Mouse (Mus musculus) midbrain, embryonic 16.5 days (tissue): ENCODE results near the gene Dpf2. TPM values are rescaled to one million over a fixed set of nuclear protein-coding genes. Genes with fewer than 3 reads are reported as not detected.

Experiments used
- ATAC-seq: fragments of 200-750 bp; cut with Nextera tagmentation; 2 replicates; pipeline ENCODE4 v1.8.0; 2017; ENCODE audit warnings: moderate TSS enrichment
- H3K27ac ChIP-seq: fragments of 300-500 bp; sonication (generic); 2 replicates; pipeline ENCODE4 v1.5.1; 2014; ENCODE audit warnings: mild to moderate bottlenecking, low read length, mixed read lengths
- H3K27me3 ChIP-seq: fragments of 300-500 bp; sonication (generic); 2 replicates; pipeline ENCODE4 v1.6.1; 2014; ENCODE audit warnings: low read depth, low read length, mixed read lengths; ENCODE audit not compliant: control insufficient read depth, insufficient read depth
- H3K36me3 ChIP-seq: fragments of 300-500 bp; sonication (generic); 2 replicates; pipeline ENCODE4 v1.6.1; 2014; ENCODE audit warnings: mild to moderate bottlenecking, low read length, moderate library complexity, mixed read lengths; ENCODE audit not compliant: control insufficient read depth, insufficient read depth
- H3K4me1 ChIP-seq: fragments of 300-500 bp; sonication (generic); 2 replicates; pipeline ENCODE4 v1.6.1; 2014; ENCODE audit warnings: mild to moderate bottlenecking, low read length, mixed read lengths; ENCODE audit not compliant: control insufficient read depth, insufficient read depth
- H3K4me2 ChIP-seq: fragments of 300-500 bp; sonication (generic); 2 replicates; pipeline ENCODE4 v1.6.1; 2014; ENCODE audit warnings: mild to moderate bottlenecking, low read length, mixed read lengths
- H3K4me3 ChIP-seq: fragments of 300-500 bp; sonication (generic); 2 replicates; pipeline ENCODE4 v1.5.1; 2014; ENCODE audit warnings: low read depth, mild to moderate bottlenecking, low read length, moderate library complexity, mixed read lengths
- H3K9ac ChIP-seq: fragments of 300-500 bp; sonication (generic); 2 replicates; pipeline ENCODE4 v1.6.1; 2014; ENCODE audit warnings: low read depth, low read length, mixed read lengths
- H3K9me3 ChIP-seq: fragments of 300-500 bp; sonication (generic); replicated peaks from 2 replicates; pipeline ENCODE4 v1.6.1; 2014; ENCODE audit warnings: mild to moderate bottlenecking, low read length, mixed read lengths; ENCODE audit not compliant: control insufficient read depth, poor library complexity, severe bottlenecking
- WGBS: fragments of 180-500 bp; shearing (Covaris S2); extraction: QIAGEN DNeasy Blood & Tissue Kit; methylation state at CpG from one replicate; pipeline ENCODE4 v1.1.7; 2014; 5-methylcytosine and 5-hydroxymethylcytosine counted together
- polyA plus RNA-seq: library from polyadenylated mRNA; unstranded; fragments of >200 nt; fragmentation: Nextera tagmentation; extraction: Ambion mirVana; gene quantifications from 2 replicates; pipeline ENCODE4 v1.2.1, GENCODE M21; 2015

Gene Dpf2
- polyA plus RNA-seq, 1 experiment from 2014 or later: 105 TPM

- ATAC-seq: no peak
- no peak overlapping the region for H3K27ac ChIP-seq
These were observed 41.5 kb downstream of the Dpf2 start for GRCm38 (mm10) chr19:5871273-5871672.

GRCm38 (mm10) chr19:5868096-5868495, 44.7 kb downstream of the Dpf2 start:
- no peak for ATAC-seq
- no peak overlapping the region for H3K27ac ChIP-seq
- peaks cover 17% of the 10 kb centered on the region for H3K36me3 ChIP-seq
- no peak overlapping the region for H3K9ac ChIP-seq
- no peak overlapping the region for H3K4me3 ChIP-seq
- no peak overlapping the region for H3K4me2 ChIP-seq
- no peaks in the 10 kb centered on the region for H3K9me3 ChIP-seq
- 87% methylated on average over 6 of the region's 6 CpGs for WGBS
- H3K4me1 ChIP-seq: 0 out of 2 replicates have a peak, but pooled peaks cover 2% of the 10 kb centered on the region
- H3K27me3 ChIP-seq: no peaks in the 10 kb centered on the region

More at GRCm38 (mm10) chr19:5871273-5871672, 41.5 kb downstream of the Dpf2 start:
- Histone ChIP-seq H3K4me3 (no peak overlapping the region), H3K4me2 (no peak overlapping the region), H3K36me3 (0 out of 2 replicates have a peak, but pooled peaks cover 2% of the 10 kb centered on the region), H3K9ac (0 out of 2 replicates have a peak overlapping the region, but pooled peaks have one; percentile 14), H3K27me3 (no peaks in the 10 kb centered on the region), H3K9me3 (no peaks in the 10 kb centered on the region), H3K4me1 (peaks cover 14% of the 10 kb centered on the region)
- 9% methylated on average over 6 of the region's 7 CpGs for WGBS

- Histone ChIP-seq H3K36me3 (peaks cover 38% of the 10 kb centered on the region), H3K9me3 (no peaks in the 10 kb centered on the region), H3K27me3 (no peaks in the 10 kb centered on the region), H3K4me2 (no peak overlapping the region), H3K4me1 (no peaks in the 10 kb centered on the region), H3K4me3 (no peak overlapping the region), H3K9ac (no peak overlapping the region), H3K27ac (no peak overlapping the region)
- 95% methylated on average over 20 of the region's 20 CpGs for WGBS
- no peak for ATAC-seq
These were observed 48.0 kb downstream of the Dpf2 start for GRCm38 (mm10) chr19:5864710-5865398.

GRCm38 (mm10) chr19:5863776-5864175, 49.0 kb downstream of the Dpf2 start:
- Histone ChIP-seq H3K27ac (no peak overlapping the region), H3K36me3 (peaks cover 42% of the 10 kb centered on the region), H3K27me3 (no peaks in the 10 kb centered on the region), H3K9ac (no peak overlapping the region), H3K4me2 (no peak overlapping the region), H3K4me3 (no peak overlapping the region), H3K4me1 (no peaks in the 10 kb centered on the region), H3K9me3 (no peaks in the 10 kb centered on the region)
- no peak for ATAC-seq
- WGBS: 96% methylated on average over 5 of the region's 5 CpGs

GRCm38 (mm10) chr19:5862335-5863085, 50.3 kb downstream of the Dpf2 start:
- H3K4me3 ChIP-seq: no peak overlapping the region
- 97% methylated on average over 14 of the region's 14 CpGs for WGBS
- no peaks in the 10 kb centered on the region for H3K4me1 ChIP-seq
- H3K36me3 ChIP-seq: peaks cover 43% of the 10 kb centered on the region
- H3K9me3 ChIP-seq: no peaks in the 10 kb centered on the region
- H3K4me2 ChIP-seq: no peak overlapping the region
- H3K9ac ChIP-seq: no peak overlapping the region
- H3K27me3 ChIP-seq: no peaks in the 10 kb centered on the region
- ATAC-seq: no peak
- no peak overlapping the region for H3K27ac ChIP-seq

GRCm38 (mm10) chr19:5856604-5857003, 56.2 kb downstream of the Dpf2 start:
- H3K4me3 ChIP-seq: no peak overlapping the region
- H3K27ac ChIP-seq: no peak overlapping the region
- peaks cover 19% of the 10 kb centered on the region for H3K36me3 ChIP-seq
- no peaks in the 10 kb centered on the region for H3K27me3 ChIP-seq
- no peak overlapping the region for H3K9ac ChIP-seq
- H3K4me1 ChIP-seq: 0 out of 2 replicates have a peak, but pooled peaks cover under 1% of the 10 kb centered on the region
- WGBS: 81% methylated on average over 9 of the region's 9 CpGs
- no peak overlapping the region for H3K4me2 ChIP-seq
- H3K9me3 ChIP-seq: no peaks in the 10 kb centered on the region
- no peak for ATAC-seq

- ATAC-seq: no peak
- no peak overlapping the region for H3K4me2 ChIP-seq
- no peaks in the 10 kb centered on the region for H3K9me3 ChIP-seq
- peaks cover 30% of the 10 kb centered on the region for H3K4me1 ChIP-seq
- 87% methylated on average over 12 of the region's 12 CpGs for WGBS
- H3K4me3 ChIP-seq: no peak overlapping the region
- no peak overlapping the region for H3K27ac ChIP-seq
- H3K27me3 ChIP-seq: no peaks in the 10 kb centered on the region
- H3K36me3 ChIP-seq: peaks cover 4% of the 10 kb centered on the region; the same call in 1 of the 2 replicates
- H3K9ac ChIP-seq: peak overlapping the region; percentile 10; the same call in 1 of the 2 replicates
These were observed 60.6 kb downstream of the Dpf2 start for GRCm38 (mm10) chr19:5852035-5852722.

- WGBS: 74% methylated on average over 5 of the region's 5 CpGs
- no peak overlapping the region; the same call in 1 of the 2 replicates for H3K4me2 ChIP-seq
- H3K36me3 ChIP-seq: peaks cover 4% of the 10 kb centered on the region; the same call in 1 of the 2 replicates
- H3K9ac ChIP-seq: peak overlapping the region; percentile 48
- H3K4me1 ChIP-seq: peaks cover 37% of the 10 kb centered on the region
- no peaks in the 10 kb centered on the region for H3K27me3 ChIP-seq
- no peak overlapping the region for H3K4me3 ChIP-seq
- no peaks in the 10 kb centered on the region for H3K9me3 ChIP-seq
- ATAC-seq: no peak
- 0 out of 2 replicates have a peak overlapping the region, but pooled peaks have one; percentile 10 for H3K27ac ChIP-seq
These were observed 61.3 kb downstream of the Dpf2 start for GRCm38 (mm10) chr19:5851481-5851971.
